Mouse (Mus musculus) liver, embryonic 16.5 days (tissue): ENCODE measurements around the gene Prpf4. TPM values are rescaled to one million over a fixed set of nuclear protein-coding genes. Genes with fewer than 3 reads are reported as not detected.
A peak's percentile ranks its signal among the peaks of the same experiment; 100 is the strongest.

Experiments
- ATAC-seq: fragments of 200-750 bp; cut with Nextera tagmentation; 2 replicates; pipeline ENCODE4 v1.8.0; 2017; ENCODE audit warnings: low read depth, mild to moderate bottlenecking, moderate number of reproducible peaks, moderate library complexity
- H3K27ac ChIP-seq: fragments of 300-500 bp; sonication (generic); 2 replicates; pipeline ENCODE4 v1.5.1; 2014; ENCODE audit warnings: mild to moderate bottlenecking, low read length
- H3K27me3 ChIP-seq: fragments of 300-500 bp; sonication (generic); 2 replicates; pipeline ENCODE4 v1.6.1; 2014; ENCODE audit warnings: low read depth, low read length, mixed read lengths; ENCODE audit not compliant: control insufficient read depth, insufficient read depth
- H3K36me3 ChIP-seq: fragments of 300-500 bp; sonication (generic); 2 replicates; pipeline ENCODE4 v1.6.1; 2014; ENCODE audit warnings: mild to moderate bottlenecking; ENCODE audit not compliant: control insufficient read depth, insufficient read depth
- H3K4me1 ChIP-seq: fragments of 300-500 bp; sonication (generic); 2 replicates; pipeline ENCODE4 v1.6.1; 2014; ENCODE audit warnings: low read depth, low read length, mixed read lengths; ENCODE audit not compliant: control insufficient read depth
- H3K4me2 ChIP-seq: fragments of 300-500 bp; sonication (generic); 2 replicates; pipeline ENCODE4 v1.6.1; 2014; ENCODE audit warnings: low read depth, low read length, mixed read lengths
- H3K4me3 ChIP-seq: fragments of 300-500 bp; sonication (generic); 2 replicates; pipeline ENCODE4 v1.5.1; 2014; ENCODE audit warnings: low read depth, mild to moderate bottlenecking, low read length
- H3K9ac ChIP-seq: fragments of 300-500 bp; sonication (generic); 2 replicates; pipeline ENCODE4 v1.6.1; 2014; ENCODE audit warnings: low read depth, low read length
- H3K9me3 ChIP-seq: fragments of 300-500 bp; sonication (generic); replicated peaks from 2 replicates; pipeline ENCODE4 v1.6.1; 2016; ENCODE audit warnings: low read length; ENCODE audit not compliant: control insufficient read depth
- WGBS: fragments of 180-500 bp; shearing (Covaris S2); extraction: QIAGEN DNeasy Blood & Tissue Kit; methylation state at CpG from one replicate; pipeline ENCODE4 v1.1.7; 2014; ENCODE audit not compliant: insufficient replicate concordance; 5-methylcytosine and 5-hydroxymethylcytosine counted together
- polyA plus RNA-seq: library from polyadenylated mRNA; unstranded; fragments of >200 nt; fragmentation: Nextera tagmentation; extraction: Ambion mirVana; gene quantifications from 2 replicates; pipeline ENCODE4 v1.2.1, GENCODE M21; 2015

The Prpf4 gene
- polyA plus RNA-seq, 1 experiment from 2014 or later, result 8.4 TPM

GRCm38 (mm10) chr4:62383207-62383606 is 25.4 kb upstream of the Prpf4 start:
- no peaks in the 10 kb centered on the region for H3K27me3 ChIP-seq
- ATAC-seq, result no peak
- no peaks in the 10 kb centered on the region for H3K9me3 ChIP-seq
- no peak overlapping the region for H3K4me3 ChIP-seq
- H3K4me1 ChIP-seq, result peaks cover 31% of the 10 kb centered on the region
- H3K36me3 ChIP-seq, result peaks cover 8% of the 10 kb centered on the region; the same call in 1 of the 2 replicates
- WGBS, result 53% methylated on average over 6 of the region's 6 CpGs
- H3K27ac ChIP-seq, result no peak overlapping the region
- peak overlapping the region; percentile 20; the same call in 1 of the 2 replicates for H3K4me2 ChIP-seq
- H3K9ac ChIP-seq, result no peak overlapping the region

- peaks cover 8% of the 10 kb centered on the region; the same call in 1 of the 2 replicates for H3K36me3 ChIP-seq
- H3K27ac ChIP-seq, result peak overlapping the region; percentile 37
- WGBS, result 59% methylated on average over 7 of the region's 7 CpGs
- no peaks in the 10 kb centered on the region for H3K9me3 ChIP-seq
- H3K27me3 ChIP-seq, result no peaks in the 10 kb centered on the region
- H3K4me1 ChIP-seq, result peaks cover 28% of the 10 kb centered on the region
- ATAC-seq, result peak; percentile 61
- peak overlapping the region; percentile 20; the same call in 1 of the 2 replicates for H3K4me2 ChIP-seq
- H3K9ac ChIP-seq, result no peak overlapping the region
- no peak overlapping the region for H3K4me3 ChIP-seq
These were observed 24.8 kb upstream of the Prpf4 start for GRCm38 (mm10) chr4:62383752-62384151.

- Histone ChIP-seq H3K27ac (peak overlapping the region; percentile 37), H3K9ac (no peak overlapping the region), H3K4me2 (peak overlapping the region; percentile 20; the same call in 1 of the 2 replicates), H3K4me3 (no peak overlapping the region), H3K9me3 (no peaks in the 10 kb centered on the region), H3K36me3 (peaks cover 8% of the 10 kb centered on the region; the same call in 1 of the 2 replicates), H3K27me3 (no peaks in the 10 kb centered on the region), H3K4me1 (peaks cover 26% of the 10 kb centered on the region)
- ATAC-seq, result peak; percentile 72
- WGBS, result 64% methylated on average over 1 of the region's 1 CpGs
These were observed 24.4 kb upstream of the Prpf4 start for GRCm38 (mm10) chr4:62384159-62384558.

GRCm38 (mm10) chr4:62385439-62385838 is 23.2 kb upstream of the Prpf4 start:
- Histone ChIP-seq H3K4me1 (peaks cover 19% of the 10 kb centered on the region), H3K4me2 (no peak overlapping the region)
- WGBS, result 80% methylated on average over 7 of the region's 7 CpGs

GRCm38 (mm10) chr4:62389592-62390512 is 18.7 kb upstream of the Prpf4 start:
- Histone ChIP-seq H3K4me1 (peaks cover under 1% of the 10 kb centered on the region), H3K4me3 (no peak overlapping the region), H3K36me3 (peaks cover 14% of the 10 kb centered on the region), H3K4me2 (no peak overlapping the region), H3K9me3 (no peaks in the 10 kb centered on the region), H3K27me3 (no peaks in the 10 kb centered on the region), H3K27ac (no peak overlapping the region), H3K9ac (no peak overlapping the region)
- WGBS, result 54% methylated on average over 5 of the region's 5 CpGs
- 0 out of 2 replicates have a peak, but pooled peaks have one; percentile 7 for ATAC-seq

More at GRCm38 (mm10) chr4:62385439-62385838, 23.2 kb upstream of the Prpf4 start:
- ATAC-seq, result no peak
- Histone ChIP-seq H3K9me3 (no peaks in the 10 kb centered on the region), H3K4me3 (no peak overlapping the region), H3K36me3 (peaks cover 8% of the 10 kb centered on the region; the same call in 1 of the 2 replicates), H3K27me3 (no peaks in the 10 kb centered on the region), H3K9ac (no peak overlapping the region), H3K27ac (no peak overlapping the region)

GRCm38 (mm10) chr4:62391892-62392291 is 16.7 kb upstream of the Prpf4 start:
- ATAC-seq, result no peak
- no peaks in the 10 kb centered on the region for H3K9me3 ChIP-seq
- 79% methylated on average over 7 of the region's 7 CpGs for WGBS
- no peak overlapping the region for H3K27ac ChIP-seq
- H3K4me3 ChIP-seq, result no peak overlapping the region
- no peaks in the 10 kb centered on the region for H3K27me3 ChIP-seq
- no peak overlapping the region for H3K4me2 ChIP-seq
- peaks cover 13% of the 10 kb centered on the region for H3K36me3 ChIP-seq
- H3K4me1 ChIP-seq, result no peaks in the 10 kb centered on the region; the same call in none of the 2 replicates
- no peak overlapping the region for H3K9ac ChIP-seq

GRCm38 (mm10) chr4:62393459-62393858 is 15.1 kb upstream of the Prpf4 start:
- Histone ChIP-seq H3K27ac (no peak overlapping the region), H3K36me3 (peaks cover 13% of the 10 kb centered on the region), H3K4me3 (no peak overlapping the region), H3K9me3 (no peaks in the 10 kb centered on the region), H3K4me1 (no peaks in the 10 kb centered on the region; the same call in none of the 2 replicates), H3K9ac (no peak overlapping the region), H3K4me2 (no peak overlapping the region), H3K27me3 (no peaks in the 10 kb centered on the region)
- 66% methylated on average over 6 of the region's 6 CpGs for WGBS
- no peak for ATAC-seq

- Histone ChIP-seq H3K4me2 (no peak overlapping the region), H3K9me3 (no peaks in the 10 kb centered on the region), H3K27me3 (no peaks in the 10 kb centered on the region), H3K4me3 (no peak overlapping the region), H3K9ac (no peak overlapping the region), H3K27ac (no peak overlapping the region), H3K4me1 (no peaks in the 10 kb centered on the region), H3K36me3 (peaks cover 24% of the 10 kb centered on the region)
- ATAC-seq, result no peak
- 68% methylated on average over 1 of the region's 1 CpGs for WGBS
These were observed 12.8 kb upstream of the Prpf4 start for GRCm38 (mm10) chr4:62395806-62396205.
